Comparison of ENCODE assay signal across 26 mouse cellular contexts in genomic region chr3:63036691-63037090, GRCm38 (mm10).
"Had no signal": no experiment of that assay in that cellular context is flagged by ENCODE, and none has a peak within 500 bp of the region (broad histone marks: within the 10 kb centered on the region; RNA-seq: fewer than 3 reads in every experiment).

No protein-coding gene starts in this region.

- H3K9me3 ChIP-seq: embryonic facial prominence, embryonic 10.5 days; embryonic facial prominence, embryonic 12.5 days; embryonic facial prominence, embryonic 13.5 days; embryonic facial prominence, embryonic 15.5 days; forebrain, embryonic 12.5 days; forebrain, embryonic 15.5 days had no signal

- H3K4me2 ChIP-seq: embryonic facial prominence, embryonic 12.5 days; embryonic facial prominence, embryonic 13.5 days; embryonic facial prominence, embryonic 15.5 days; forebrain, embryonic 12.5 days; forebrain, embryonic 15.5 days had no signal

- H3K27me3 ChIP-seq: embryonic facial prominence, embryonic 12.5 days; embryonic facial prominence, embryonic 13.5 days; embryonic facial prominence, embryonic 15.5 days; forebrain, embryonic 12.5 days; forebrain, embryonic 15.5 days had no signal

- ATAC-seq: forebrain, embryonic 14.5 days; forebrain, embryonic 15.5 days; forebrain, embryonic 16.5 days; forebrain, postnatal 0 days had no signal

- H3K4me1 ChIP-seq: embryonic facial prominence, embryonic 10.5 days; embryonic facial prominence, embryonic 12.5 days; embryonic facial prominence, embryonic 13.5 days; embryonic facial prominence, embryonic 15.5 days; forebrain, embryonic 12.5 days; forebrain, embryonic 15.5 days had no signal

- DNase-seq: cerebellum, adult 2 months; cerebellum, adult 9-10 months; cerebellum, adult 9-11 months; cerebellum, postnatal 10 days; cerebellum, postnatal 14 days; cerebellum, postnatal 25 days; cerebellum, postnatal 36 days; embryo, embryonic 11 days; forebrain, postnatal 0 days; gastrocnemius, adult 2 months; gastrocnemius, postnatal 10 days; gastrocnemius, postnatal 14 days; gastrocnemius, postnatal 25 days; gastrocnemius, postnatal 36 days; heart, adult 11 months; heart, adult 18-20 months; heart, adult 2 months had no signal

- H3K4me3 ChIP-seq: embryonic facial prominence, embryonic 10.5 days; embryonic facial prominence, embryonic 12.5 days; embryonic facial prominence, embryonic 13.5 days; embryonic facial prominence, embryonic 15.5 days; erythroblast, embryonic 14.5 days; forebrain, embryonic 12.5 days; forebrain, embryonic 15.5 days; gastrocnemius, adult 2 months; heart, adult 2 months had no signal

- H3K36me3 ChIP-seq: embryonic facial prominence, embryonic 10.5 days; embryonic facial prominence, embryonic 12.5 days; embryonic facial prominence, embryonic 13.5 days; embryonic facial prominence, embryonic 15.5 days; forebrain, embryonic 12.5 days; forebrain, embryonic 15.5 days had no signal

- H3K27ac ChIP-seq: embryonic facial prominence, embryonic 10.5 days; embryonic facial prominence, embryonic 12.5 days; embryonic facial prominence, embryonic 13.5 days; embryonic facial prominence, embryonic 15.5 days; forebrain, embryonic 12.5 days; forebrain, embryonic 15.5 days; gastrocnemius, adult 2 months; heart, adult 2 months had no signal

- H3K9ac ChIP-seq: embryonic facial prominence, embryonic 12.5 days; embryonic facial prominence, embryonic 13.5 days; embryonic facial prominence, embryonic 15.5 days; forebrain, embryonic 12.5 days; forebrain, embryonic 15.5 days; forebrain, postnatal 0 days had no signal
